Comparison of ENCODE assay signal across 9 mouse cellular contexts in genomic region chr9:120935634-120935922, GRCm38 (mm10). TPM values are rescaled to one million over a fixed set of nuclear protein-coding genes. Genes with fewer than 3 reads are reported as not detected.
DNase-seq lines count a peak whose midpoint lies in the region; ATAC-seq and TF ChIP-seq lines count a peak whose summit lies in the region.
"Had no signal": no experiment of that assay in that cellular context is flagged by ENCODE, and none has a peak within 500 bp of the region (broad histone marks: within the 10 kb centered on the region; RNA-seq: fewer than 3 reads in every experiment).

No protein-coding gene starts in this region.

- peak overlapping the region; percentile 87 for H3K4me2 ChIP-seq in forebrain, postnatal 0 days (ENCODE audit: low read depth)

- H3K4me3 ChIP-seq in heart, adult 2 months = peak overlapping the region; percentile 72
- H3K4me3 ChIP-seq in C2C12 (ENCODE audit: insufficient read depth, poor library complexity, severe bottlenecking) = peak overlapping the region; percentile 65
- H3K4me3 ChIP-seq in forebrain, postnatal 0 days (ENCODE audit: low read depth, low read length) = peak overlapping the region; percentile 90

- no peak for TF ChIP-seq CTCF in heart, adult 2 months (IDR thresholded peaks at IDR 0.05)
- TF ChIP-seq CTCF in C2C12 (IDR thresholded peaks at IDR 0.05; ENCODE audit: control insufficient read depth, insufficient read depth, insufficient read length) = no peak
- no peak for TF ChIP-seq CTCF in forebrain, postnatal 0 days (IDR thresholded peaks at IDR 0.05; ENCODE audit: low read depth)

- ATAC-seq in forebrain, postnatal 0 days = no peak

- no peak for DNase-seq in heart, adult 2 months
- no peak for DNase-seq in heart, postnatal 10 days
- DNase-seq in forebrain, postnatal 0 days = no peak
- DNase-seq in lung, postnatal 10 days = peak; percentile 11
- no peak for DNase-seq in cerebellum, adult 8-10 months
- DNase-seq in right cerebral cortex, adult 2 months (ENCODE audit: low spot score in 2 of 2) = no peak
- DNase-seq in frontal cortex, postnatal 14 days (ENCODE audit: low spot score in 2 of 2) = no peak
- DNase-seq: spleen, adult 18-20 months had no signal

- WGBS in heart, adult 2 months = 12% methylated on average over 4 of the region's 4 CpGs
- 7% methylated on average over 4 of the region's 4 CpGs for whole genome bisulfite sequencing in forebrain, postnatal 0 days

- H3K79me3 ChIP-seq in C2C12 (ENCODE audit: low read depth) = peaks cover 69% of the 10 kb centered on the region

- peaks cover 27% of the 10 kb centered on the region for H3K4me1 ChIP-seq in heart, adult 2 months (ENCODE audit: control insufficient read depth, insufficient read depth, low read length)
- H3K4me1 ChIP-seq in forebrain, postnatal 0 days (ENCODE audit: insufficient read depth) = peaks cover 30% of the 10 kb centered on the region

- H3K9ac ChIP-seq in heart, adult 2 months (ENCODE audit: low read depth, low read length) = peak overlapping the region; percentile 94
- no peak overlapping the region for H3K9ac ChIP-seq in forebrain, postnatal 0 days

- peaks cover 39% of the 10 kb centered on the region for H3K36me3 ChIP-seq in heart, adult 2 months (ENCODE audit: control insufficient read depth, insufficient read depth, low read length)
- peaks cover 24% of the 10 kb centered on the region for H3K36me3 ChIP-seq in C2C12 (ENCODE audit: control insufficient read depth, insufficient read depth)
- no peaks in the 10 kb centered on the region for H3K36me3 ChIP-seq in forebrain, postnatal 0 days (ENCODE audit: insufficient read depth)

- intact Hi-C loops in heart, adult 2 months (cut with DNase I) = loop anchor here (2.0 to 5.0 kb wide), 3 partner anchors 159 to 333 kb away; no protein-coding TSS in a partner anchor
- intact Hi-C loops in heart, postnatal 10 days (cut with DNase I) = loop anchor here (2.0 kb wide), 1 partner anchor 159 kb away; no protein-coding TSS in a partner anchor

- H3K79me2 ChIP-seq in heart, adult 2 months (replicated peaks; ENCODE audit: control insufficient read depth, insufficient read depth, low read length) = peaks cover 15% of the 10 kb centered on the region
- peaks cover 71% of the 10 kb centered on the region for H3K79me2 ChIP-seq in C2C12 (ENCODE audit: control insufficient read depth, insufficient read depth)

- H3ac ChIP-seq in C2C12 (ENCODE audit: control insufficient read depth, insufficient read length, low read depth) = no peak overlapping the region

- TF ChIP-seq EP300 in heart, adult 2 months (IDR thresholded peaks at IDR 0.05; ENCODE audit: insufficient read depth, low read depth, low read length) = no peak

- no peak for TF ChIP-seq POLR2A in heart, adult 2 months (IDR thresholded peaks at IDR 0.05; ENCODE audit: insufficient read depth, low read depth, low read length)

- H3K27ac ChIP-seq in heart, adult 2 months = peak overlapping the region; percentile 86
- no peak overlapping the region for H3K27ac ChIP-seq in forebrain, postnatal 0 days (ENCODE audit: low read depth, low read length)

- no peaks in the 10 kb centered on the region for H3K27me3 ChIP-seq in heart, adult 2 months (ENCODE audit: control insufficient read depth, insufficient read depth, low read length)
- no peaks in the 10 kb centered on the region for H3K27me3 ChIP-seq in C2C12 (ENCODE audit: control insufficient read depth, insufficient read depth, insufficient read length)
- no peaks in the 10 kb centered on the region for H3K27me3 ChIP-seq in forebrain, postnatal 0 days (ENCODE audit: insufficient read depth, low read length)

- H3K9me3 ChIP-seq in forebrain, postnatal 0 days (ENCODE audit: low read length) = no peaks in the 10 kb centered on the region

TF ChIP-seq in C2C12, 6 proteins besides CTCF, POLR2A, EP300 and RAD21:
- TF ChIP-seq FOSL1 (IDR thresholded peaks at IDR 0.05; ENCODE audit: insufficient read depth, low read length, poor library complexity, severe bottlenecking) (no peak), MYOG (IDR thresholded peaks at IDR 0.05; ENCODE audit: control insufficient read depth, extremely low read depth, insufficient read length) (no peak), USF1 (IDR thresholded peaks at IDR 0.05; ENCODE audit: low read depth) (no peak), MAX (IDR thresholded peaks at IDR 0.05) (no peak), CEBPB (IDR thresholded peaks at IDR 0.05; ENCODE audit: low read depth) (no peak), MYOD1 (IDR thresholded peaks at IDR 0.05; ENCODE audit: control insufficient read depth, insufficient read length, low read depth) (no peak)

RNA-seq across cellular contexts. Expression of gene Ctnnb1, which starts 6.6 kb away (rescaled TPM):
- 100 to 1,000 TPM; 382 to 431 TPM for total RNA-seq in heart, adult 2 months (2021)
- 138 and 180 TPM in 2 replicates for polyA plus RNA-seq in heart, adult 2 months (2012; rRNA removed)
- total RNA-seq in heart, postnatal 10 days (2021) = 100 to 1,000 TPM; 624 to 701 TPM
- 396 TPM for polyA plus RNA-seq in C2C12 (2012; fragmentation: generic; extraction: Trizol)
- 839 and 1,100 TPM in 2 replicates for total RNA-seq in forebrain, postnatal 0 days (2014; rRNA removed)
- 368 and 388 TPM in 2 replicates for polyA plus RNA-seq in forebrain, postnatal 0 days (2015; fragmentation: Nextera tagmentation; extraction: Ambion mirVana)
